Mouse (Mus musculus): Measurements from ENCODE around the gene Col6a1. TPM values are rescaled to one million over a fixed set of nuclear protein-coding genes. Genes with fewer than 3 reads are reported as not detected.

Gene Col6a1
- total RNA-seq, 1 experiment, result 4.9 TPM

- in situ Hi-C loops (cut with MboI; ENCODE audit: low sequenced_read_pairs in 2 of 2, unreplicated experiment in 2 of 2), result loop anchor here (5.0 to 10.0 kb wide), 2 partner anchors 178 to 181 kb away; no protein-coding TSS in a partner anchor
- Histone ChIP-seq H3K27ac (ENCODE audit: insufficient read depth, low read depth, low read length, poor library complexity, severe bottlenecking) (no peak overlapping the region), H3K4me3 (ENCODE audit: insufficient read depth in 1 of 2, low read depth in 1 of 2, low read length in 2 of 2, poor library complexity in 1 of 2, severe bottlenecking in 1 of 2) (peak overlapping the region; percentile 31 to 67; a peak in 3 of 4 replicates), H3K9me3 (ENCODE audit: control insufficient read depth, insufficient read depth, low read depth, low read length) (no peaks in the 10 kb centered on the region), H3K4me1 (ENCODE audit: control insufficient read depth in 2 of 2, insufficient read depth in 2 of 2, low read length in 2 of 2, poor library complexity in 1 of 2) (peaks cover 0 to 13% of the 10 kb centered on the region in 2 experiments; a peak in 2 of 4 replicates), H3K36me3 (ENCODE audit: control insufficient read depth, insufficient read depth, low read length, poor library complexity, severe bottlenecking) (no peaks in the 10 kb centered on the region), H3K9ac (ENCODE audit: insufficient read depth, low read depth, low read length, poor library complexity, severe bottlenecking) (0 out of 2 replicates have a peak overlapping the region, but pooled peaks have one; percentile 6)
- DNase-seq (ENCODE audit: low read depth, low spot score), result peak; percentile 59
- TF ChIP-seq ZC3H11A (IDR thresholded peaks at IDR 0.05; ENCODE audit: borderline replicate concordance, low read depth, low read length), result no peak
- TF ChIP-seq HCFC1 (IDR thresholded peaks at IDR 0.05; ENCODE audit: borderline replicate concordance, insufficient read depth, low read length), result no peak
- no peak for TF ChIP-seq CHD2 (IDR thresholded peaks at IDR 0.05; ENCODE audit: low read depth, low read length)
- TF ChIP-seq ZNF384 (IDR thresholded peaks at IDR 0.05; ENCODE audit: low read depth, low read length), result no peak
- no peak for TF ChIP-seq MAFK (IDR thresholded peaks at IDR 0.05; ENCODE audit: insufficient read depth, low read depth, low read length)
Observed at GRCm38 (mm10) chr10:76732881-76733676, 7.1 kb upstream of the Col6a1 start.

DNA sequence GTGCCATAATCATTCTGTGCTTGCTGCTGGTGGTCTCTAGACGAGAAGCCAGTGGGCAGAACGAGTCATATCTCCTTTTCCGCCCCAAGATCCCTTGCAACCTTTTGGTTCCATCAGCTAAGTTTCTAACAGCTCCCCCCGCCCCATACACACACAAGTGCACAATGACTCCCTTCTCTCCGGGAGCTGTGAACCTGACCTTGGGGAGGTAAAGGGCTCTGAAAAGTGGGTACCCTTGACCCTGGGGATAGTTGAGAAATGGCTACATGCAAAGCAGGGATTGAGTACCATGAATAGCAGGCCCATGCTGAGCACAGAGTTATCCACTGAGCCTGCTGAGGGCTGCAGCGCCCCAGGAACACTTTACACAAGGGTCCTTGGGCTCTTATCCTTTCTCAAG is 6.4 kb upstream of the Col6a1 start:
- Histone ChIP-seq H3K4me3 (ENCODE audit: insufficient read depth in 1 of 2, low read depth in 1 of 2, low read length in 2 of 2, poor library complexity in 1 of 2, severe bottlenecking in 1 of 2) (no peak overlapping the region), H3K9ac (ENCODE audit: insufficient read depth, low read depth, low read length, poor library complexity, severe bottlenecking) (no peak overlapping the region), H3K27ac (ENCODE audit: insufficient read depth, low read depth, low read length, poor library complexity, severe bottlenecking) (no peak overlapping the region), H3K9me3 (ENCODE audit: control insufficient read depth, insufficient read depth, low read depth, low read length) (no peaks in the 10 kb centered on the region), H3K36me3 (ENCODE audit: control insufficient read depth, insufficient read depth, low read length, poor library complexity, severe bottlenecking) (no peaks in the 10 kb centered on the region), H3K4me1 (ENCODE audit: control insufficient read depth in 2 of 2, insufficient read depth in 2 of 2, low read length in 2 of 2, poor library complexity in 1 of 2) (peaks cover 0 to 13% of the 10 kb centered on the region in 2 experiments; a peak in 2 of 4 replicates)
- in situ Hi-C loops (cut with MboI; ENCODE audit: low sequenced_read_pairs in 2 of 2, unreplicated experiment in 2 of 2), result loop anchor here (5.0 to 10.0 kb wide), 2 partner anchors 178 to 180 kb away; no protein-coding TSS in a partner anchor
- TF ChIP-seq ZC3H11A (IDR thresholded peaks at IDR 0.05; ENCODE audit: borderline replicate concordance, low read depth, low read length), result no peak
- no peak for DNase-seq (ENCODE audit: low read depth, low spot score)

DNA sequence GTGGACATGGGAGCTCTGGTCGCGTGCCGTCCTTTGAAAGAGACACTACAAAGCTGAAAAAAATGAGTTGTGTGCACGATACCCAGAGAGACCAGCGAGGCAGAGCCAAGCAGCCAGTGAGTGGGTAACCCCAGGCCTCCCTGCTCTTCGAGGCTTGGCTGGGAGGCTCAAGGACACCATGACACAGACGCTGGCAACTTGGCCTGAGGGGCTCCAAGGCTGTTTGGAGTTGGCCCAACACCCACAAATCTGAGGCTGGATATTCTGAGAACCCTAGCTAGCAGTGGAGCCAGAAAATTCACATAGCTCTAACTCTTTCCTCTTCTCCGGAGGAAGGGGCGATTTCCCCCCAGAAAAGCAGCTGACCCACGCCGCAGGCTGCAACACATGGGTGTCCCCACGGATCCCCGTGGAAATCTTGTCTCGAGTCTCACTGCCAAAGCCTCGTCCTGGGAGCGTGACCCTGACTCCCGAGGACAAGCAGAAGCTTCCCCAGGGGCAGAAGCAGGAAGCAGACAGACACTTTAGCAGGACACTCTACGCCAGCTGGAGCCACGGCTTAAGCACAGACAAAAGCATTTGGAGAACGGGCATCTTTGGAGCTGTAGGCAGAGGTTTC is 5.8 kb upstream of the Col6a1 start:
- Histone ChIP-seq H3K4me1 (ENCODE audit: control insufficient read depth in 2 of 2, insufficient read depth in 2 of 2, low read length in 2 of 2, poor library complexity in 1 of 2) (peaks cover 0 to 13% of the 10 kb centered on the region in 2 experiments; a peak in 2 of 4 replicates), H3K4me3 (ENCODE audit: insufficient read depth in 1 of 2, low read depth in 1 of 2, low read length in 2 of 2, poor library complexity in 1 of 2, severe bottlenecking in 1 of 2) (no peak overlapping the region), H3K9ac (ENCODE audit: insufficient read depth, low read depth, low read length, poor library complexity, severe bottlenecking) (no peak overlapping the region), H3K36me3 (ENCODE audit: control insufficient read depth, insufficient read depth, low read length, poor library complexity, severe bottlenecking) (no peaks in the 10 kb centered on the region), H3K27ac (ENCODE audit: insufficient read depth, low read depth, low read length, poor library complexity, severe bottlenecking) (no peak overlapping the region), H3K9me3 (ENCODE audit: control insufficient read depth, insufficient read depth, low read depth, low read length) (no peaks in the 10 kb centered on the region)
- no peak for DNase-seq (ENCODE audit: low read depth, low spot score)
- in situ Hi-C loops (cut with MboI; ENCODE audit: low sequenced_read_pairs in 2 of 2, unreplicated experiment in 2 of 2), result loop anchor here (5.0 to 10.0 kb wide), 2 partner anchors 177 to 179 kb away; no protein-coding TSS in a partner anchor
- no peak for TF ChIP-seq CHD2 (IDR thresholded peaks at IDR 0.05; ENCODE audit: low read depth, low read length)
- no peak for TF ChIP-seq MAFK (IDR thresholded peaks at IDR 0.05; ENCODE audit: insufficient read depth, low read depth, low read length)
- no peak for TF ChIP-seq ZNF384 (IDR thresholded peaks at IDR 0.05; ENCODE audit: low read depth, low read length)
- TF ChIP-seq HCFC1 (IDR thresholded peaks at IDR 0.05; ENCODE audit: borderline replicate concordance, insufficient read depth, low read length), result no peak
- TF ChIP-seq ZC3H11A (IDR thresholded peaks at IDR 0.05; ENCODE audit: borderline replicate concordance, low read depth, low read length), result no peak

DNA sequence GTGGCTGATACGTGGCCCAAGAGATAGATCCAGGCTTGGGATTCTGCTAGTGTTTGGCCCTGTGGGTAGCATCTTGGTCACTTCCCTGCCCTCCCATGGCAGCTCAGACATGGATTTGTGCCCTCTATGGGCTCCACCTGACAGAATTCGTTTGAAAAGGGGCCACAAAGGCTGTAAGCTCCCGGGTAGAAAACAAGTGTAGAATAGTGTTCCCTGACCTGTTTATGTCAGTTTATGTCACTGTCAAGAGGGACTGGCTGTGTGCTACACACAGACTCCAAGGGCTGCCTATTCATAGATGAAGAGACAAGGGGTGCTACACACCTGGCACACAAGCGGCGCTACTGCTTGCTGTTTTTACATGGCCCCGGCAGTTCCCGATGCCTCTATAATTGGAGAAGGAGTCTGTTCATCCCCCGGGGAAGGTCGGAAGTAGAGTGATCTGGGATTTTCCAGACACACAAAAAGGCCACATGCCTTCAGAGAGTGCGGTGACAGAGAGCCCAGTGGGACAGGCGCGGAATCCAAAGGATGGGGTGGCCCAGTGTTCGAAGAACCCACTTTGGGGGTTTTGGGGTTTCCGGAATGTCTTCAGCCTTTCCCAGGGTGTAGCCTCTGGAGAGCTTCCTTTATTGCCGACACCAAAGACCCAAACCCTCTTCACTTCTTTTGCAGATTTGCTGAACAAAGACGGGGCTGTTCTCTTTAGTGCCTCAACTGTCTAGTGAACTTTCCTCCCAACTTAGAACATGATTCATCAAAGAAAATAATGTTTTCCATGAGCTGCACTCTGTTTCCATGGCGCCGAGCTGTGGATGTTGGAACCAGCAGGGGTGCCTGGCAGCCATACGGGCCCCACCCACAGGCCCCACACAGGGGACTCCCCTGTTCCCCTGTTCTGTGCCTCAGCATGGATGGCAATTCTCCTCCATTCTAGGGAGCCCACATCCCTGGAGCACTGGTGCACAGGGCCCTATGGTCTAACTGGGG is 4.0 kb upstream of the Col6a1 start:
- Histone ChIP-seq H3K27ac (ENCODE audit: insufficient read depth, low read depth, low read length, poor library complexity, severe bottlenecking) (no peak overlapping the region), H3K9ac (ENCODE audit: insufficient read depth, low read depth, low read length, poor library complexity, severe bottlenecking) (no peak overlapping the region), H3K9me3 (ENCODE audit: control insufficient read depth, insufficient read depth, low read depth, low read length) (no peaks in the 10 kb centered on the region), H3K4me3 (ENCODE audit: insufficient read depth in 1 of 2, low read depth in 1 of 2, low read length in 2 of 2, poor library complexity in 1 of 2, severe bottlenecking in 1 of 2) (no peak overlapping the region), H3K36me3 (ENCODE audit: control insufficient read depth, insufficient read depth, low read length, poor library complexity, severe bottlenecking) (no peaks in the 10 kb centered on the region), H3K4me1 (ENCODE audit: control insufficient read depth in 2 of 2, insufficient read depth in 2 of 2, low read length in 2 of 2, poor library complexity in 1 of 2) (peaks cover 0 to 13% of the 10 kb centered on the region in 2 experiments; a peak in 2 of 4 replicates)
- in situ Hi-C loops (cut with MboI; ENCODE audit: low sequenced_read_pairs in 2 of 2, unreplicated experiment in 2 of 2), result loop anchor here (5.0 to 10.0 kb wide), 2 partner anchors 175 to 178 kb away; no protein-coding TSS in a partner anchor
- no peak for DNase-seq (ENCODE audit: low read depth, low spot score)
- no peak for TF ChIP-seq CHD2 (IDR thresholded peaks at IDR 0.05; ENCODE audit: low read depth, low read length)
- no peak for TF ChIP-seq MAFK (IDR thresholded peaks at IDR 0.05; ENCODE audit: insufficient read depth, low read depth, low read length)
- no peak for TF ChIP-seq ZNF384 (IDR thresholded peaks at IDR 0.05; ENCODE audit: low read depth, low read length)
- TF ChIP-seq HCFC1 (IDR thresholded peaks at IDR 0.05; ENCODE audit: borderline replicate concordance, insufficient read depth, low read length), result no peak
- no peak for TF ChIP-seq ZC3H11A (IDR thresholded peaks at IDR 0.05; ENCODE audit: borderline replicate concordance, low read depth, low read length)
